Mouse (Mus musculus): Measurements from ENCODE around the gene Entpd1.

Entpd1 gene

GRCm38 (mm10) chr19:40665778-40666177 is 53.6 kb downstream of the Entpd1 start:
- DNase-seq (ENCODE audit: low spot score): no peak

GRCm38 (mm10) chr19:40667111-40667510 is 54.9 kb downstream of the Entpd1 start:
- DNase-seq (ENCODE audit: low spot score): no peak

- no peak for DNase-seq (ENCODE audit: low spot score)
These were observed 63.2 kb downstream of the Entpd1 start for GRCm38 (mm10) chr19:40675329-40675728.

GRCm38 (mm10) chr19:40678087-40678486 is 65.9 kb downstream of the Entpd1 start:
- DNase-seq (ENCODE audit: low spot score): no peak

GRCm38 (mm10) chr19:40678532-40679307 is 66.6 kb downstream of the Entpd1 start:
- DNase-seq (ENCODE audit: low spot score): no peak

- DNase-seq (ENCODE audit: low spot score): no peak
These were observed 67.5 kb downstream of the Entpd1 start for GRCm38 (mm10) chr19:40679632-40680031.

- no peak for DNase-seq (ENCODE audit: low spot score)
These were observed 72.0 kb downstream of the Entpd1 start for GRCm38 (mm10) chr19:40684124-40684523.

GRCm38 (mm10) chr19:40684566-40684965 is 72.4 kb downstream of the Entpd1 start:
- no peak for DNase-seq (ENCODE audit: low spot score)

GRCm38 (mm10) chr19:40687291-40687927 is 75.2 kb downstream of the Entpd1 start:
- DNase-seq (ENCODE audit: low spot score): no peak

- no peak for DNase-seq (ENCODE audit: low spot score)
These were observed 81.0 kb downstream of the Entpd1 start for GRCm38 (mm10) chr19:40693201-40693600.

GRCm38 (mm10) chr19:40696116-40696515 is 84.0 kb downstream of the Entpd1 start:
- DNase-seq (ENCODE audit: low spot score): no peak

GRCm38 (mm10) chr19:40698103-40698853 is 86.1 kb downstream of the Entpd1 start:
- DNase-seq (ENCODE audit: low spot score): no peak

- no peak for DNase-seq (ENCODE audit: low spot score)
These were observed 87.7 kb downstream of the Entpd1 start for GRCm38 (mm10) chr19:40699816-40700215.

GRCm38 (mm10) chr19:40702406-40702805 is 90.2 kb downstream of the Entpd1 start:
- no peak for DNase-seq (ENCODE audit: low spot score)

GRCm38 (mm10) chr19:40712889-40713628 is 100.9 kb downstream of the Entpd1 start:
- DNase-seq (ENCODE audit: low spot score): no peak

- DNase-seq (ENCODE audit: low spot score): no peak
These were observed 102.5 kb downstream of the Entpd1 start for GRCm38 (mm10) chr19:40714700-40715099.

GRCm38 (mm10) chr19:40716981-40717380 is 104.8 kb downstream of the Entpd1 start:
- no peak for DNase-seq (ENCODE audit: low spot score)

- DNase-seq (ENCODE audit: low spot score): no peak
These were observed 107.4 kb downstream of the Entpd1 start for GRCm38 (mm10) chr19:40719439-40720105.

- DNase-seq (ENCODE audit: low spot score): no peak
These were observed 108.2 kb downstream of the Entpd1 start for GRCm38 (mm10) chr19:40720381-40720780.

- DNase-seq (ENCODE audit: low spot score): no peak
These were observed 110.2 kb downstream of the Entpd1 start for GRCm38 (mm10) chr19:40722137-40723038.

- no peak for DNase-seq (ENCODE audit: low spot score)
These were observed 111.3 kb downstream of the Entpd1 start for GRCm38 (mm10) chr19:40723516-40723915.
